ENCODE assay signal across 8 mouse cellular contexts in the genomic region with DNA sequence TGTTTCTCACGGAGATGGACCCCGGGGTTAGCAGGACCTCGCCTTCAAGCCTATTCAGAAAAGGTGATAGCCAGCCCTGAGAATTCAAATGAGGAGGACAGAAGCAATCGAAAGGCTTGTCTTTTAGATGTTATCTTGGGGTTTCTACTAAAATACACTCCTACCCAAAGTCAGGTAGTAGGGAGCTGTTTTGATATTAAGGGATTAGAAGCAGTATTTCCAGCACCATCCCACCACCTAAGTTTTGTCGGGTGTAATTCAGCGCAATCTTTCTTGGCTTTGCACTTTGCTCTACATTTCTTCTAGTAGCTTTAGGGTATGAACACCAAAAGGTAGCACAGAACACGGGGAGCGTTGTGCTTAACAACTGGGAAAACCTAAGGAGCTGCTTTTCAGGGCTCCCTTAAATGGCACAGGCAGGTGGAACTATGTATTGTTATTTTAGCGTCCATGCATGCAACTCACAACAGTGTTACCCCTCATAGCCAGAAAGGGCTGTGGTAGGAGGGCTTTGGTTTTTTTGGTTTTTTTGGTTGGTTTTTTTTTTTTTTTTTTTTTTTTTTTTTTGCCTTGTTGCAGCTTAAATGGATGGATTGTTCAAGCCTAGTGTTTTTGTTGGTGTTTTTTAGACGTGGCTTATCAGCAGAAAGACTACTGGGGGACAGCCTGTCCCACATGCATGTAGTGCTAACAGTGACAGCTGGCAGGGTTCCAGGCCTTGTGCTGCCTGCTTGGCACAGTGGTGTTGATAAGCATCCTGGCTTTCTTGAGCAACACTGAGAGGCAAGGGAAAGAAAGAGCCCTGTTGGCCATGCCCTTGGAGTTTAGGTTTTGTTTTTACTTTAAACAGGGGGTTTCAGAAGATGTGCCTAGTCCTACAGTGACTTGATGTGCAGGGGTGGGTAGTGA. TPM values are rescaled to one million over a fixed set of nuclear protein-coding genes. Genes with fewer than 3 reads are reported as not detected.
DNase-seq lines count a peak whose midpoint lies in the region; ATAC-seq lines count a peak whose summit lies in the region.

No protein-coding gene starts in this region.

- WGBS in forebrain, embryonic 12.5 days = 22% methylated on average over 10 of the region's 10 CpGs
- 14% methylated on average over 10 of the region's 10 CpGs for WGBS in kidney, embryonic 15.5 days
- 14% methylated on average over 10 of the region's 10 CpGs for WGBS in macrophage (ENCODE audit: missing documents)
- 16% methylated on average over 10 of the region's 10 CpGs for WGBS in stomach, embryonic 14.5 days

- 0 out of 2 replicates have a peak, but pooled peaks cover 5% of the 10 kb centered on the region for H3K27me3 ChIP-seq in forebrain, embryonic 12.5 days
- 0 out of 2 replicates have a peak, but pooled peaks cover 3% of the 10 kb centered on the region for H3K27me3 ChIP-seq in kidney, embryonic 15.5 days
- H3K27me3 ChIP-seq in stomach, embryonic 14.5 days (ENCODE audit: control insufficient read depth, insufficient read depth, low read length) = no peaks in the 10 kb centered on the region

- peaks cover 28% of the 10 kb centered on the region for H3K36me3 ChIP-seq in forebrain, embryonic 12.5 days (replicated peaks)
- H3K36me3 ChIP-seq in kidney, embryonic 15.5 days = peaks cover 26% of the 10 kb centered on the region
- peaks cover 15% of the 10 kb centered on the region for H3K36me3 ChIP-seq in macrophage (ENCODE audit: inconsistent target)
- H3K36me3 ChIP-seq in stomach, embryonic 14.5 days (ENCODE audit: control insufficient read depth, insufficient read depth, low read length) = peaks cover 17% of the 10 kb centered on the region

- H3K27ac ChIP-seq in forebrain, embryonic 12.5 days = peak overlapping the region; percentile 97
- peak overlapping the region; percentile 98 for H3K27ac ChIP-seq in kidney, embryonic 15.5 days
- H3K27ac ChIP-seq in macrophage = peak overlapping the region; percentile 13; the same call in 1 of the 2 replicates
- peak overlapping the region; percentile 93 for H3K27ac ChIP-seq in stomach, embryonic 14.5 days (ENCODE audit: low read length)

- peak overlapping the region; percentile 82 for H3K9ac ChIP-seq in forebrain, embryonic 12.5 days
- H3K9ac ChIP-seq in kidney, embryonic 15.5 days = peak overlapping the region; percentile 79
- peak overlapping the region; percentile 44 for H3K9ac ChIP-seq in stomach, embryonic 14.5 days (replicated peaks; ENCODE audit: low read depth, low read length)

- peak overlapping the region; percentile 77 for H3K4me3 ChIP-seq in forebrain, embryonic 12.5 days (replicated peaks)
- H3K4me3 ChIP-seq in kidney, embryonic 15.5 days (replicated peaks) = peak overlapping the region; percentile 84
- H3K4me3 ChIP-seq in macrophage (ENCODE audit: inconsistent target) = peak overlapping the region; percentile 65
- peak overlapping the region; percentile 63 for H3K4me3 ChIP-seq in stomach, embryonic 14.5 days (ENCODE audit: low read depth, low read length)

- DNase-seq in lung, adult 18-20 months = peak; percentile 31 to 47
- DNase-seq in lung, postnatal 4 days = no peak
- peak; percentile 71 for DNase-seq in adrenal gland, postnatal 25 days
- DNase-seq in left cerebral cortex, postnatal 25 days (ENCODE audit: low spot score in 2 of 2) = no peak

- H3K9me3 ChIP-seq in forebrain, embryonic 12.5 days = no peaks in the 10 kb centered on the region
- peaks cover 5% of the 10 kb centered on the region; the same call in 1 of the 2 replicates for H3K9me3 ChIP-seq in kidney, embryonic 15.5 days (replicated peaks)
- H3K9me3 ChIP-seq in stomach, embryonic 14.5 days (ENCODE audit: control insufficient read depth, low read depth, low read length) = peaks cover 5% of the 10 kb centered on the region; the same call in 1 of the 2 replicates

- H3K4me1 ChIP-seq in forebrain, embryonic 12.5 days = peaks cover 34% of the 10 kb centered on the region
- H3K4me1 ChIP-seq in kidney, embryonic 15.5 days = peaks cover 25% of the 10 kb centered on the region
- peaks cover 13% of the 10 kb centered on the region for H3K4me1 ChIP-seq in stomach, embryonic 14.5 days (ENCODE audit: control insufficient read depth, insufficient read depth, low read length)

- ATAC-seq in forebrain, embryonic 12.5 days (ENCODE audit: low FRiP score) = no peak
- no peak for ATAC-seq in kidney, embryonic 15.5 days (replicated peaks; ENCODE audit: low FRiP score)
- no peak for ATAC-seq in stomach, embryonic 14.5 days (ENCODE audit: insufficient number of reproducible peaks, insufficient read depth, low FRiP score, low read depth)

- H3K79me2 ChIP-seq in macrophage (ENCODE audit: inconsistent target) = peaks cover 23% of the 10 kb centered on the region; the same call in 1 of the 2 replicates

- H3K4me2 ChIP-seq in forebrain, embryonic 12.5 days = peak overlapping the region; percentile 83
- H3K4me2 ChIP-seq in kidney, embryonic 15.5 days = peak overlapping the region; percentile 74
- peak overlapping the region; percentile 56 for H3K4me2 ChIP-seq in stomach, embryonic 14.5 days (replicated peaks; ENCODE audit: low read depth, low read length)

- intact Hi-C loops in left cerebral cortex, postnatal 25 days (cut with DNase I) = no loop called here

RNA-seq across cellular contexts. Expression of gene Capn10, which starts 1.1 kb away (rescaled TPM):
- 25.3 and 28.8 TPM in 2 replicates for total RNA-seq in adrenal gland, postnatal 25 days (2021)
- 52.0 and 52.9 TPM in 2 replicates for polyA plus RNA-seq in forebrain, embryonic 12.5 days (2016; fragmentation: Nextera tagmentation; extraction: Ambion mirVana)
- 32.6 and 37.2 TPM in 2 replicates for polyA plus RNA-seq in kidney, embryonic 15.5 days (2015; fragmentation: Nextera tagmentation; extraction: Ambion mirVana)
- total RNA-seq in macrophage (2018; cell fraction: chromatin; rRNA removed) = 10 to 100 TPM in 17 of 26 experiments, 1 to 10 TPM in 9; 3.0 to 54.3 (median 18.8) TPM
- total RNA-seq in macrophage (2018; cell fraction: cytosol; rRNA removed) = 10 to 100 TPM in 3 of 26 experiments, 1 to 10 TPM in 23; 2.8 to 11.1 (median 8.5) TPM
- total RNA-seq in macrophage (2018; cell fraction: nucleus; rRNA removed) = 10 to 100 TPM in 14 of 26 experiments, 1 to 10 TPM in 12; 1.4 to 26.2 (median 12.1) TPM
- 2.8 to 9.3 TPM (median 7.1 TPM) in 3 replicates for polyA plus RNA-seq in macrophage (2018)
- polyA plus RNA-seq in stomach, embryonic 14.5 days (2014; fragmentation: Nextera tagmentation; extraction: Ambion mirVana) = 28.3 and 30.4 TPM in 2 replicates
- 10 to 100 TPM; 44.4 to 47.8 TPM for total RNA-seq in left cerebral cortex, postnatal 25 days (2021)

RNA-seq across cellular contexts. Expression of gene Gpr35, which starts 15.4 kb away (rescaled TPM):
- total RNA-seq in adrenal gland, postnatal 25 days (2021) = 0.33 and 0.49 TPM in 2 replicates
- 0.51 and 0.63 TPM in 2 replicates for polyA plus RNA-seq in forebrain, embryonic 12.5 days (2016; fragmentation: Nextera tagmentation; extraction: Ambion mirVana)
- 0.55 and 0.56 TPM in 2 replicates for polyA plus RNA-seq in kidney, embryonic 15.5 days (2015; fragmentation: Nextera tagmentation; extraction: Ambion mirVana)
- total RNA-seq in macrophage (2018; cell fraction: chromatin; rRNA removed) = 10 to 100 TPM in 4 of 26 experiments, 1 to 10 TPM in 17, under 1 TPM in 5; 0.34 to 14.6 (median 3.7) TPM
- total RNA-seq in macrophage (2018; cell fraction: cytosol; rRNA removed) = 10 to 100 TPM in 13 of 26 experiments, 1 to 10 TPM in 13; 3.5 to 34.0 (median 10.0) TPM
- 10 to 100 TPM in 10 of 26 experiments, 1 to 10 TPM in 16; 1.6 to 19.0 (median 7.6) TPM for total RNA-seq in macrophage (2018; cell fraction: nucleus; rRNA removed)
- 4.5 to 16.1 TPM (median 7.7 TPM) in 3 replicates for polyA plus RNA-seq in macrophage (2018)
- 7.7 and 9.5 TPM in 2 replicates for polyA plus RNA-seq in stomach, embryonic 14.5 days (2014; fragmentation: Nextera tagmentation; extraction: Ambion mirVana)
- total RNA-seq in left cerebral cortex, postnatal 25 days (2021) = under 1 TPM; 0.18 to 0.48 TPM

RNA-seq across cellular contexts. Expression of gene Rnpepl1, which starts 24.7 kb away (rescaled TPM):
- 93.6 and 108 TPM in 2 replicates for total RNA-seq in adrenal gland, postnatal 25 days (2021)
- 26.2 and 34.6 TPM in 2 replicates for polyA plus RNA-seq in forebrain, embryonic 12.5 days (2016; fragmentation: Nextera tagmentation; extraction: Ambion mirVana)
- 32.6 and 37.9 TPM in 2 replicates for polyA plus RNA-seq in kidney, embryonic 15.5 days (2015; fragmentation: Nextera tagmentation; extraction: Ambion mirVana)
- total RNA-seq in macrophage (2018; cell fraction: chromatin; rRNA removed) = 100 to 1,000 TPM in 12 of 26 experiments, 10 to 100 TPM in 14; 33.4 to 187 (median 92.8) TPM
- 10 to 100 TPM; 52.3 to 89.7 (median 75.1) TPM for total RNA-seq in macrophage (2018; cell fraction: cytosol; rRNA removed)
- 100 to 1,000 TPM in 12 of 26 experiments, 10 to 100 TPM in 14; 35.9 to 167 (median 98.1) TPM for total RNA-seq in macrophage (2018; cell fraction: nucleus; rRNA removed)
- 45.2 to 67.8 TPM (median 46.2 TPM) in 3 replicates for polyA plus RNA-seq in macrophage (2018)
- 29.4 and 29.7 TPM in 2 replicates for polyA plus RNA-seq in stomach, embryonic 14.5 days (2014; fragmentation: Nextera tagmentation; extraction: Ambion mirVana)
- 10 to 100 TPM; 32.3 to 32.9 TPM for total RNA-seq in left cerebral cortex, postnatal 25 days (2021)

RNA-seq across cellular contexts. Expression of gene Dusp28, which starts 28.5 kb away (rescaled TPM):
- total RNA-seq in adrenal gland, postnatal 25 days (2021) = 11.2 and 15.2 TPM in 2 replicates
- polyA plus RNA-seq in forebrain, embryonic 12.5 days (2016; fragmentation: Nextera tagmentation; extraction: Ambion mirVana) = 14.1 and 15.1 TPM in 2 replicates
- polyA plus RNA-seq in kidney, embryonic 15.5 days (2015; fragmentation: Nextera tagmentation; extraction: Ambion mirVana) = 12.2 and 14.7 TPM in 2 replicates
- 1 to 10 TPM in 18 of 26 experiments, under 1 TPM in 5, not detected in 3; 0.66 to 7.6 (median 2.2) TPM for total RNA-seq in macrophage (2018; cell fraction: chromatin; rRNA removed)
- total RNA-seq in macrophage (2018; cell fraction: cytosol; rRNA removed) = 10 to 100 TPM in 13 of 26 experiments, 1 to 10 TPM in 13; 4.1 to 34.1 (median 12.2) TPM
- total RNA-seq in macrophage (2018; cell fraction: nucleus; rRNA removed) = 10 to 100 TPM in 9 of 26 experiments, 1 to 10 TPM in 14, under 1 TPM in 3; 0.66 to 24.8 (median 6.1) TPM
- 1.2 to 12.1 TPM (median 3.2 TPM) in 3 replicates for polyA plus RNA-seq in macrophage (2018)
- 9.6 and 12.1 TPM in 2 replicates for polyA plus RNA-seq in stomach, embryonic 14.5 days (2014; fragmentation: Nextera tagmentation; extraction: Ambion mirVana)
- 10 to 100 TPM; 11.7 to 13.0 TPM for total RNA-seq in left cerebral cortex, postnatal 25 days (2021)

RNA-seq across cellular contexts. Expression of gene Ankmy1, which starts 32.6 kb away (rescaled TPM):
- total RNA-seq in adrenal gland, postnatal 25 days (2021) = 0.52 and 1.5 TPM in 2 replicates
- 0.81 and 1.1 TPM in 2 replicates for polyA plus RNA-seq in forebrain, embryonic 12.5 days (2016; fragmentation: Nextera tagmentation; extraction: Ambion mirVana)
- 0.43 and 0.54 TPM in 2 replicates for polyA plus RNA-seq in kidney, embryonic 15.5 days (2015; fragmentation: Nextera tagmentation; extraction: Ambion mirVana)
- total RNA-seq in macrophage (2018; cell fraction: chromatin; rRNA removed) = 1 to 10 TPM in 9 of 26 experiments, under 1 TPM in 14, not detected in 3; 0.12 to 2.5 (median 0.62) TPM
- total RNA-seq in macrophage (2018; cell fraction: cytosol; rRNA removed) = under 1 TPM; 0.05 to 0.96 (median 0.25) TPM
- total RNA-seq in macrophage (2018; cell fraction: nucleus; rRNA removed) = 1 to 10 TPM in 4 of 26 experiments, under 1 TPM in 14, not detected in 8; 0.22 to 1.8 (median 0.73) TPM
- polyA plus RNA-seq in macrophage (2018) = 0.10 to 0.14 TPM (median 0.14 TPM) in 3 replicates
- polyA plus RNA-seq in stomach, embryonic 14.5 days (2014; fragmentation: Nextera tagmentation; extraction: Ambion mirVana) = 1.1 and 1.2 TPM in 2 replicates
- under 1 TPM; 0.32 to 0.41 TPM for total RNA-seq in left cerebral cortex, postnatal 25 days (2021)

Comparison
In these comparisons a context has a peak if more than half of its experiments do, and no peak if none do; other contexts are left out.
1. DNase-seq: peak in lung, adult 18-20 months (2 of 2) and adrenal gland, postnatal 25 days (single experiment); none in lung, postnatal 4 days (0 of 2) and left cerebral cortex, postnatal 25 days (0 of 2).
2. H3K27ac ChIP-seq: peak in every context shown above with its lines; median percentile 98 in kidney, embryonic 15.5 days; 97 in forebrain, embryonic 12.5 days; 93 in stomach, embryonic 14.5 days; 13 in macrophage.
3. Peak in every context shown above with its lines, with median percentiles within 50 percentile points of each other: H3K4me2 ChIP-seq, H3K4me3 ChIP-seq and H3K9ac ChIP-seq.